Mouse (Mus musculus): ENCODE data around the gene Lrig3.

Gene Lrig3

DNA sequence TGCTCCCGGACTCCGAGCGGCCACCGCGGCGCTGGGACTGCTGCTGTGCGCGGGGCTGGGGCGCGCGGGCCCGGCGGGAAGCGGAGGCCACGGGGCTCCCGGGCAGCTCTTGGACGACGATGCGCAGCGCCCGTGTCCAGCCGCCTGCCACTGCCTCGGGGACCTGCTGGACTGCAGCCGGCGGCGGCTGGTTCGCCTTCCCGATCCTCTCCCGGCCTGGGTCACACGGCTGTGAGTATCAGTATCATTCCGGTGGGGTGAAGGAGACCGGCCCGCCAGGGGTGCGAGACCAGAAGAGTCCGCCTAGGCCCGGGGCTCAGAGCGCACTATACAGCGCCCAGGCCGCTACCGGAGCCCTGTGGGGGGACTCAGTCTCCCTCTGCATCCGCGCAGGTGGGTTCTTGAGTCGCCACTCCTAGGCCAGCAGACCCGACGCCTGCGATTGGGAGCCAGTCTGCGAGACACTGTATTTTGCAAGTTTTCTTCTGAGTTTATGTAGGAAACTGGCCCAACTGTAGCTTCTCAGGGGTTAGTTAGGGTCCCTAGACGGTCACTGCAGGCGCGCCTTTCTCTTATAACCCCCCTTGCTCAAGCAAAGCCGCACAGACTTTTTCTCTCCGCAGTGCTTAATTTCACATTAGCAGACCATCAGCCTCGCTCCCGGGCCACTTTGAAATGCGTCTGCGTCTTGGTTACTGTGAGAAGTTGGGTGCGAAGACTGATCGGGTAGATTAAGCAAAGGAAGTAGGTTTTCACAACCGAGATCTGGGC is 698 bp downstream of the Lrig3 start:
- no peak for DNase-seq (ENCODE audit: low read depth)

- no peak for DNase-seq (ENCODE audit: low read depth)
Measured at GRCm38 (mm10) chr10:125967436-125968160, 1.6 kb downstream of the Lrig3 start.

DNA sequence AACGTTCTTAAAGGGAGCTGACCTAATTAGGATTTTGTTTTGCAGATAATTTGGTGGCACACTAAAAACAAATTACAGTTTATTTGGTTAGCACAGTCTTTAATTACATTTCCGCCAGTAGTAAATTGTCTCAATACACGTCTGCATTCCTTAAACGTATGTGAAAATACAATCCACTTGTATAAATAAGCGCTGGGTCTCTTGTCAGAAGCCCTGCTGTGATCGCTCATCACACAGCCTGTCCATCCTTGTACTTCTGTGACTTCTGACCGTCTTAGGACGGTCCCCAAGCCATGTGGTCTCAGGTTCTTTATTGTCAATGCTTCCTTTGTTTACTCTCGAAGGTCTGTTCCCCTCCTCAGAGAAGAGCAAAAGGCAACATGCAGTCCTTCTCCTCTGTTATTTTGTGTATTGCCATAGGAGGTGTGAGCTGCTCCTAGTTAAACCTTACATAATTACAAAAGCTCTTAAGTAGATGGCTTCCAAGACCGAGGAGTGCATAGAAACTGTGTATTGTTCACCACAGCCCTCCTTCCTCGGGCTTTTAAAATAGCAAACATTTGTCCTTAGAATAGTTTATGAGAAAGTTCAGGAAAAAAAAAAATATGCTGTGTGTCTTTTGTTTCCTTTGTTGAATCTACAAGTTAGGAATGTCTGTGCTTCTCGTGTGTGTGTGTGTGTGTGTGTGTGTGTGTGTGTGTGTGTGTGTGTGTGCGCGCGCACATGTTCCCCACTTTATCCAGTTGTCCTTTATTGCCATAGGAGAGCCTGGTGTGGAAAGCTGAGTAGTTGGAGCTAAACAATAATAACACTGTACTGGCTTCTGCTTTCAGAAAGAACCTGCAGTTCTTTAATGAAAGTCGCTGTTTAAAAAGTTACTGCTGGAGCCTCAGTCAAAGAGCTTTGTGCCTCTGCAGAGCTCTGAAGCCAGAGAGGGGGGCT is 2.5 kb downstream of the Lrig3 start:
- no peak for DNase-seq (ENCODE audit: low read depth)

DNA sequence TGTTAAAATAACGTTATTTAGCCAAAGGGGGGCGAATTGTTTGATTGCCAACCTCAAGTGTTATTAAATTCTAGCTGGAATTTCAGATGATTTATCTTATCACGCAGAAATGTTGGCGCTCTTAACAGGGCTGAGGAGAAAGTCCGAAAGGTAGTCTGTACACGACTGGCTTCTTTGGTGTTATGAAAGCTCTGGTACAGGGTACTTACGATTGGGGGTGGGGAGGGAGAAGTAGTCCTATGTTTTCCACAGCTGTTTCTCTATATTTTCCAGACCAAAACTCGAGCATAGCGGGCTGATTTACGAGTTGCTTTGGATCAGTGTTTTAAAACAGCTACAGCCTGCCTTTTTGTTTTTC is 3.1 kb downstream of the Lrig3 start:
- no peak for DNase-seq (ENCODE audit: low read depth)

- DNase-seq (ENCODE audit: low read depth) = no peak
Measured at GRCm38 (mm10) chr10:125970031-125970430, 4.1 kb downstream of the Lrig3 start.

- DNase-seq (ENCODE audit: low read depth) = no peak
Measured at GRCm38 (mm10) chr10:125970500-125970899, 4.5 kb downstream of the Lrig3 start.

DNA sequence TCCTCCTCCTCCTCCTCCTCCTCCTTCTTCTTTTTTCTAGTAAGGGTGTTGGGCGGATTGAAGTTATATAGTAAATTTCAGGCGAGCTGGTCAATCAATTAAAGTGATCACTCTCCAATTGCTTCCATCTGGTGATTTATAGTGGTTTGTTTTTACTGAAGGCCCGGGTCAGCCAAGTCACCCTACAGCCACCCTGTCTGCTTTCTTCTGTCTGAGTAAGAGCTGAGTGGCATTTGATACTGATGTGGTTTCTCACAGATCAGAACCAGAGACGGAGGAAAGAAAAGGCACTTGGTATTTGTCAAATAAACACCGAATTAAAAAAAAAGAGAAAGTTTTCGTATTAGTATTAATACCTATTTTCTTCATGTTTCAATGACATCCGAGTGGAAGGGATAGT is 7.8 kb downstream of the Lrig3 start:
- no peak for DNase-seq (ENCODE audit: low read depth)

- DNase-seq (ENCODE audit: low read depth) = no peak
Measured at GRCm38 (mm10) chr10:125981938-125982337, 16.0 kb downstream of the Lrig3 start.

DNA sequence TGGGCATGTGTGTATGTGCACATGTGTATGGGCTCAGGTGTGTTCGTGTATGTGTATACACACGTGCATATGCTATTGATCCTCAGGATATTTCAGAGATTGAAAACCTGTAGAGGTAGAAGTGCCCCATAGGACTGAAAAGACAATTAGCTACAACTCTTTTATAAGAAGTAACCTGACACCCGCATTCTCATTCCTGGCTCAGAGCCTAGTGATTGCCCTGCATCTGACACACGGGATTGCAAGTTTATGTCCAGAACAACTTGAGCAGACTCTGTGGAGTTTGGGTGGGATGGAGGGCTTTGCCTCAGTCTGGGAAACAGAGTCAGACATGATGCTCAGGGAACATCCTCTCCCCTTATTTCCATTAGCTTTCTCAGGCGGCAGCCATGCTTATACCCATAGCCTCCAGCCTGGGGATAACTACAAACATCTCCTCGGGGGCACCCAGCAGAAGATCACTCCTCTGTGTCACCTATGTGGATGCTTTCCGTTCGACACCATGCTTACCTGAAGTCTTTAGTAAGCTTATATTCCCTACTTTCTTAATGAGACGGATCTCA is 18.6 kb downstream of the Lrig3 start:
- DNase-seq (ENCODE audit: low read depth) = no peak

- no peak for DNase-seq (ENCODE audit: low read depth)
Measured at GRCm38 (mm10) chr10:125985795-125986194, 19.8 kb downstream of the Lrig3 start.

- DNase-seq (ENCODE audit: low read depth) = no peak
Measured at GRCm38 (mm10) chr10:125986443-125986842, 20.5 kb downstream of the Lrig3 start.

- DNase-seq (ENCODE audit: low read depth) = no peak
Measured at GRCm38 (mm10) chr10:125987307-125987706, 21.3 kb downstream of the Lrig3 start.

GRCm38 (mm10) chr10:125988037-125988436 is 22.1 kb downstream of the Lrig3 start:
- no peak for DNase-seq (ENCODE audit: low read depth)

DNA sequence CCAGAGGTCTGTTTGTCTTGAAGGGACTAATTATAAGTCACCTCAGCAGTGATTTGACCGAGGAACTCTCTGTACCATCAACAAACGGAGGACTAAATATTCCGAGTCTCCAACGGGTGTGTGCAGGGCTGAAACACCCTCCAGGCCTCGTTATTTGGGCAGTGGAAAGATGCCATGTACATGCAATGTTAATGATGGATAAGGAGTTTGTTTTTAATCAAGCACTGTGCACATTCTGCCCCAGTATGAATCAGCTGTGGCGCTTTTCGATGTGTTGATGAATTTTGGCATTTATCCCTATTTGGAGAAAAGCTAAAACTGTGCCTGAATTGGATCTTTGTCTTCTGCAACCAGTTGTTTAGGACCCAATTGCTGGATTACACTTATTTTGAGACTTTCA is 23.9 kb downstream of the Lrig3 start:
- DNase-seq (ENCODE audit: low read depth) = no peak

- no peak for DNase-seq (ENCODE audit: low read depth)
Measured at GRCm38 (mm10) chr10:125990394-125990793, 24.4 kb downstream of the Lrig3 start.

DNA sequence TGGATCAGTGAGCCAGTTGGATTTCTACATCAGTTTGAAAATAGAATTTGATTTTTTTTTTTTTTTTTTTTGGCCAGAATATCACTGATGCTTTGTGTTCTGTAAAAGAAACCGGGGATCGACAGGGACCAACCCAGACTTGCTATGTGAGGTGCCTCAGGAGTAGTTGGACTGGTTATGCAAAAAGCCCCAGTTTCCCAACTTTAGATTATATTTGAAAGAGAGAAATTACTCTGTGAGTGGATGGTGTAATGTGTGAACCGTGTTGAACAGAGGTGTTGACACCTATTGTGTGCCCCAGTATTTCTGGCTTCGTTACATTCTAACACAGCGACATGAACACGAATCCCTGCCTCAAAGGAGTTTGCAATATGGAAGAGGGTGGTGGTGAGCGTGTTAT is 25.9 kb downstream of the Lrig3 start:
- DNase-seq (ENCODE audit: low read depth) = no peak

DNA sequence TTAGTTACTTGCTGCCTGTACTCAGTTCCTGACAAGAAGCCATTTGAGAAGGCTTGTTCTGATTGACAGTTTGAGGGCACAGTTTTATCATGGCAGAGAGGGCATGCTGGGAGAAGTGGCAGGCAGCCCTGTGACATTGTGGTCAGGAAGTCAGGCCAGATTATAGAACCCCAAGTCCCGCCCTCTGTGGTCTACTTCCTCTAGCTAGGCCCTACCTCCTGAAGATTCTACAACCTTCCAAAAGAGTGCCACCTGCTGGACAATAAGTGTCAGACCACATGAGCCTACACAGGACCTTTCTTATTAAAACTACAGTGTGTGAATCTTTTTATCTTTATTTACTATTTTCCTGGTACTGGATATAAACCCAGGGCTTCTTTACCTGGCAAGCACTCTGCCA is 28.9 kb downstream of the Lrig3 start:
- peak; percentile 1 for DNase-seq (ENCODE audit: low read depth)

- no peak for DNase-seq (ENCODE audit: low read depth)
Measured at GRCm38 (mm10) chr10:125995701-125996100, 29.7 kb downstream of the Lrig3 start.

- DNase-seq (ENCODE audit: low read depth) = no peak
Measured at GRCm38 (mm10) chr10:125996989-125997388, 31.0 kb downstream of the Lrig3 start.

- DNase-seq (ENCODE audit: low read depth) = no peak
Measured at GRCm38 (mm10) chr10:125999561-125999960, 33.6 kb downstream of the Lrig3 start.

DNA sequence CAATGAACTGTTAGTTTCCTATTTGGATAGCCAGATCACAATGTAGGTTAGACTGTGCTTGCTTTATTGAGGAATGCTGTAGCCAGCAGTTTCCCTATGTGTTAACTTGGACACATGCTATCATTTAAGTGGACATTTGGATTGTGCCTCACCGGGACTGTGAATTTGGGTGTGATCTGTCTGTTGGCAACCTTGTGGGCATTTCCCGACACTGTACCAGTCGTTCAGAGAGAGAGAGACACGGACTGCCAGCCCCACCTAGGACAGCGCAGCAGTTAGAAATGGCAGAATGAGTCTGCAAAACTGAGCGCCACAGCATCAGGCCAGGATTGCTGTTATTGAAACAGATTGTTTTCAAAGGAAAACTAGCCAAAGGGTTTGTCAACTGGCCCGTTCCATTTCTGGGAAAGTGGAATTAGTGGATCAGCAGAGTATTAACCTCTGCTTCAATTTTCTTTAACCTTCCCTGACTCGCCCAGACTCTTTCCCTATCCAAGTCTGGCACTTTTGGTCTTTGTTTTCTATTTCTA is 35.0 kb downstream of the Lrig3 start:
- DNase-seq (ENCODE audit: low read depth) = no peak
